Mouse (Mus musculus) C2C12 (cell line): ENCODE data around the gene Tnni1. TPM values are rescaled to one million over a fixed set of nuclear protein-coding genes. Genes with fewer than 3 reads are reported as not detected.

Source experiments
- H3K27me3 ChIP-seq: one replicate; pipeline ENCODE4 v1.6.1; 2011; ENCODE audit not compliant: control insufficient read depth, insufficient read depth, insufficient read length
- H3K36me3 ChIP-seq: one replicate; pipeline ENCODE4 v1.6.1; 2011; ENCODE audit not compliant: control insufficient read depth, insufficient read depth
- H3K4me3 ChIP-seq: one replicate; pipeline ENCODE4 v1.5.1; 2011; ENCODE audit warnings: mild to moderate bottlenecking, control low read depth; ENCODE audit not compliant: poor library complexity, insufficient read depth, severe bottlenecking
- H3K79me2 ChIP-seq: one replicate; pipeline ENCODE4 v1.6.1; 2011; ENCODE audit not compliant: control insufficient read depth, insufficient read depth
- H3K79me3 ChIP-seq: one replicate; pipeline ENCODE4 v1.6.1; 2011; ENCODE audit warnings: low read depth, control low read depth
- H3ac ChIP-seq: one replicate; pipeline ENCODE3; 2011; ENCODE audit warnings: low read depth; ENCODE audit not compliant: control insufficient read depth, insufficient read length
- CEBPB ChIP-seq: IDR thresholded peaks from one replicate; pipeline ENCODE4 v1.6.1; 2011; ENCODE audit warnings: low read depth, mild to moderate bottlenecking, control low read depth, moderate library complexity
- CTCF ChIP-seq: IDR thresholded peaks from one replicate; pipeline ENCODE4 v1.5.1; 2011; ENCODE audit not compliant: control insufficient read depth, insufficient read depth, insufficient read length
- FOSL1 ChIP-seq: IDR thresholded peaks from one replicate; pipeline ENCODE4 v1.8.0; 2011; ENCODE audit warnings: mild to moderate bottlenecking, low read length; ENCODE audit not compliant: poor library complexity, insufficient read depth, severe bottlenecking
- MAX ChIP-seq: IDR thresholded peaks from one replicate; pipeline ENCODE4 v1.6.1; 2011; ENCODE audit warnings: mild to moderate bottlenecking, control low read depth
- MYOD1 ChIP-seq: IDR thresholded peaks from one replicate; pipeline ENCODE4 v1.6.1; 2011; ENCODE audit warnings: low read depth; ENCODE audit not compliant: control insufficient read depth, insufficient read length
- MYOG ChIP-seq: IDR thresholded peaks from one replicate; pipeline ENCODE4 v1.6.1; 2011; ENCODE audit not compliant: control insufficient read depth, insufficient read length; ENCODE audit errors: extremely low read depth
- USF1 ChIP-seq: IDR thresholded peaks from one replicate; pipeline ENCODE4 v1.6.1; 2011; ENCODE audit warnings: low read depth, mild to moderate bottlenecking, control low read depth, moderate library complexity
- polyA plus RNA-seq: library from polyadenylated mRNA; unstranded; fragments of >200 nt; fragmentation: generic; extraction: Trizol; gene quantifications from one replicate; pipeline ENCODE4 v1.2.1, GENCODE M21; 2012; ENCODE audit warnings: missing spikeins

The Tnni1 gene
- polyA plus RNA-seq, 1 experiment = 44.6 TPM

GRCm38 (mm10) chr1:135854591-135855343 lies 75.5 kb downstream of the Tnni1 start:
- TF ChIP-seq FOSL1 (no peak), MYOD1 (no peak), USF1 (no peak)
- Histone ChIP-seq H3K27me3 (no peaks in the 10 kb centered on the region), H3K36me3 (peaks cover 31% of the 10 kb centered on the region), H3ac (no peak overlapping the region), H3K79me3 (no peaks in the 10 kb centered on the region), H3K4me3 (no peak overlapping the region), H3K79me2 (peaks cover 30% of the 10 kb centered on the region)

- Histone ChIP-seq H3K79me3 (no peaks in the 10 kb centered on the region), H3K27me3 (no peaks in the 10 kb centered on the region), H3K36me3 (peaks cover 27% of the 10 kb centered on the region), H3K4me3 (no peak overlapping the region), H3ac (no peak overlapping the region), H3K79me2 (peaks cover 24% of the 10 kb centered on the region)
- TF ChIP-seq MYOG = no peak
- TF ChIP-seq FOSL1 = no peak
- TF ChIP-seq USF1 = no peak
- TF ChIP-seq MYOD1 = no peak
- TF ChIP-seq CEBPB = no peak
Observed at GRCm38 (mm10) chr1:135855344-135855687, 76.1 kb downstream of the Tnni1 start.

GRCm38 (mm10) chr1:135856070-135856469 lies 76.8 kb downstream of the Tnni1 start:
- Histone ChIP-seq H3ac (no peak overlapping the region), H3K79me2 (peaks cover 17% of the 10 kb centered on the region), H3K79me3 (no peaks in the 10 kb centered on the region), H3K4me3 (no peak overlapping the region), H3K36me3 (peaks cover 19% of the 10 kb centered on the region), H3K27me3 (no peaks in the 10 kb centered on the region)
- TF ChIP-seq CTCF (no peak), USF1 (no peak), MAX (no peak), FOSL1 (no peak), MYOG (no peak), CEBPB (no peak), MYOD1 (no peak)

GRCm38 (mm10) chr1:135857137-135857775 lies 78.0 kb downstream of the Tnni1 start:
- H3K79me3 ChIP-seq = no peaks in the 10 kb centered on the region
- H3K27me3 ChIP-seq = no peaks in the 10 kb centered on the region
- H3K36me3 ChIP-seq = peaks cover 12% of the 10 kb centered on the region
- TF ChIP-seq CTCF (no peak), USF1 (no peak), FOSL1 (no peak), CEBPB (no peak)
- no peak overlapping the region for H3K4me3 ChIP-seq
- peak overlapping the region; percentile 49 for H3ac ChIP-seq
- H3K79me2 ChIP-seq = peaks cover 5% of the 10 kb centered on the region

- Histone ChIP-seq H3K79me3 (no peaks in the 10 kb centered on the region), H3K27me3 (no peaks in the 10 kb centered on the region), H3K36me3 (peaks cover 1% of the 10 kb centered on the region), H3ac (no peak overlapping the region), H3K79me2 (no peaks in the 10 kb centered on the region), H3K4me3 (no peak overlapping the region)
- TF ChIP-seq FOSL1 (no peak), MYOG (no peak), CEBPB (no peak), CTCF (no peak), USF1 (no peak), MYOD1 (no peak), MAX (no peak)
Observed at GRCm38 (mm10) chr1:135858533-135858932, 79.3 kb downstream of the Tnni1 start.

Other genes with a start within 250 kb of the Tnni1 start
- gene Nav1, start 172.1 kb upstream of the Tnni1 start, polyA plus RNA-seq = 22.2 TPM
- gene Csrp1, start 59.4 kb upstream of the Tnni1 start, polyA plus RNA-seq = 427 TPM
- gene Phlda3, start 13.3 kb upstream of the Tnni1 start, polyA plus RNA-seq = 318 TPM
- gene Lad1, start 39.2 kb downstream of the Tnni1 start, polyA plus RNA-seq = 0.48 TPM
- 167 TPM for gene Tnnt2, start 56.9 kb downstream of the Tnni1 start, polyA plus RNA-seq
- gene Pkp1, start 139.8 kb downstream of the Tnni1 start, polyA plus RNA-seq = 6.4 TPM
- gene Igfn1, start 226.9 kb downstream of the Tnni1 start, polyA plus RNA-seq = 0.06 TPM
- gene Tmem9, start 228.7 kb downstream of the Tnni1 start, polyA plus RNA-seq = 60.3 TPM